Mouse (Mus musculus) ES-CJ7 (cell line): Measurements from ENCODE around the gene Sirt3.
A peak's percentile ranks its signal among the peaks of the same experiment; 100 is the strongest.
"Not testable (repeated sequence)": the region's sequence is repeated elsewhere in the genome, so short reads cannot be mapped to it uniquely, and the experiment has no call there.

Experiments
- DNase-seq: peaks from one replicate; pipeline ENCODE4 v3.0.0; 2011; ENCODE audit warnings: low read depth, low spot score

The Sirt3 gene

GRCm38 (mm10) chr7:140897863-140898262, 15.8 kb upstream of the Sirt3 start:
- DNase-seq = no peak

GRCm38 (mm10) chr7:140894611-140895010, 12.5 kb upstream of the Sirt3 start:
- DNase-seq = no peak

- no peak for DNase-seq
These were observed 11.9 kb upstream of the Sirt3 start for GRCm38 (mm10) chr7:140894031-140894430.

GRCm38 (mm10) chr7:140890636-140891035, 8.5 kb upstream of the Sirt3 start:
- DNase-seq = not testable (repeated sequence)

- no peak for DNase-seq
These were observed 327 bp upstream of the Sirt3 start for GRCm38 (mm10) chr7:140882469-140882803.

GRCm38 (mm10) chr7:140880865-140881515, 1.1 kb downstream of the Sirt3 start:
- DNase-seq = peak; percentile 79

GRCm38 (mm10) chr7:140880419-140880818, 1.7 kb downstream of the Sirt3 start:
- no peak for DNase-seq

- DNase-seq = no peak
These were observed 2.8 kb downstream of the Sirt3 start for GRCm38 (mm10) chr7:140879355-140879754.

- no peak for DNase-seq
These were observed 4.7 kb downstream of the Sirt3 start for GRCm38 (mm10) chr7:140877364-140877763.

- DNase-seq = no peak
These were observed 7.9 kb downstream of the Sirt3 start for GRCm38 (mm10) chr7:140874224-140874623.

GRCm38 (mm10) chr7:140864761-140865160, 17.3 kb downstream of the Sirt3 start:
- DNase-seq = no peak

GRCm38 (mm10) chr7:140860728-140861127, 21.4 kb downstream of the Sirt3 start:
- no peak for DNase-seq

GRCm38 (mm10) chr7:140859997-140860396, 22.1 kb downstream of the Sirt3 start:
- no peak for DNase-seq

GRCm38 (mm10) chr7:140858746-140859145, 23.4 kb downstream of the Sirt3 start:
- no peak for DNase-seq

- no peak for DNase-seq
These were observed 24.3 kb downstream of the Sirt3 start, which contains the start of gene Bet1l for GRCm38 (mm10) chr7:140857550-140858505. Gene Bet1l, minus strand, starts transcription at chr7:140857577.

- DNase-seq = peak; percentile 73
These were observed 25.1 kb downstream of the Sirt3 start, which contains the start of gene Ric8a for GRCm38 (mm10) chr7:140856785-140857549. Gene Ric8a, plus strand, starts transcription at chr7:140856957.

- peak; percentile 92 for DNase-seq
These were observed 26.0 kb downstream of the Sirt3 start, which contains the start of gene Gm45785 for GRCm38 (mm10) chr7:140855860-140856784. Gene Gm45785, minus strand, starts transcription at chr7:140856331.

GRCm38 (mm10) chr7:140855181-140855580, 26.9 kb downstream of the Sirt3 start:
- DNase-seq = no peak

GRCm38 (mm10) chr7:140854483-140854882, 27.6 kb downstream of the Sirt3 start:
- DNase-seq = no peak

- no peak for DNase-seq
These were observed 28.7 kb downstream of the Sirt3 start for GRCm38 (mm10) chr7:140853386-140853785.

- no peak for DNase-seq
These were observed 30.2 kb downstream of the Sirt3 start for GRCm38 (mm10) chr7:140851916-140852315.
